Mouse (Mus musculus) ES-Bruce4 (cell line): ENCODE data around the gene Iffo1. TPM values are rescaled to one million over a fixed set of nuclear protein-coding genes. Genes with fewer than 3 reads are reported as not detected.
A peak's percentile ranks its signal among the peaks of the same experiment; 100 is the strongest.

Experiments
- H3K27ac ChIP-seq: 2 replicates; pipeline ENCODE4 v1.5.1; 2012; ENCODE audit warnings: low read length, inconsistent platforms; ENCODE audit not compliant: insufficient read depth
- H3K27me3 ChIP-seq: 2 replicates; pipeline ENCODE4 v1.6.1; 2012; ENCODE audit warnings: mild to moderate bottlenecking, low read length, inconsistent platforms; ENCODE audit not compliant: control insufficient read depth, poor library complexity, insufficient read depth, severe bottlenecking
- H3K36me3 ChIP-seq: 2 replicates; pipeline ENCODE4 v1.6.1; 2012; ENCODE audit warnings: inconsistent platforms, mild to moderate bottlenecking, low read length, moderate library complexity; ENCODE audit not compliant: control insufficient read depth, poor library complexity, insufficient read depth, severe bottlenecking
- H3K4me1 ChIP-seq: one replicate; pipeline ENCODE4 v1.8.1; 2011; ENCODE audit warnings: low read length; ENCODE audit not compliant: control insufficient read depth, insufficient read depth
- H3K4me3 ChIP-seq: 2 replicates; pipeline ENCODE4 v1.5.1; 2011; ENCODE audit warnings: low read depth, mild to moderate bottlenecking, low read length
- H3K9ac ChIP-seq: 2 replicates; pipeline ENCODE4 v1.6.1; 2012; ENCODE audit warnings: low read depth, mild to moderate bottlenecking, inconsistent platforms; ENCODE audit not compliant: poor library complexity, severe bottlenecking
- H3K9me3 ChIP-seq: replicated peaks from 2 replicates; pipeline ENCODE4 v1.6.1; 2012; ENCODE audit warnings: mild to moderate bottlenecking, low read length, inconsistent platforms; ENCODE audit not compliant: control insufficient read depth, poor library complexity, insufficient read depth, severe bottlenecking
- CTCF ChIP-seq: IDR thresholded peaks from one replicate; pipeline ENCODE4 v1.8.1; 2011; ENCODE audit warnings: low read depth, low read length
- EP300 ChIP-seq: IDR thresholded peaks from 2 replicates; pipeline ENCODE4 v1.6.1; 2011; ENCODE audit warnings: low read depth, low read length; ENCODE audit not compliant: insufficient read depth
- POLR2A ChIP-seq: IDR thresholded peaks from one replicate; pipeline ENCODE4 v1.8.1; 2011; ENCODE audit warnings: low read length; ENCODE audit not compliant: insufficient read depth
- polyA plus RNA-seq: library from polyadenylated mRNA; stranded (reverse); fragments of >200 nt; gene quantifications from 2 replicates; pipeline ENCODE4 v1.2.4, GENCODE M21; 2011; ENCODE audit warnings: low read depth; ENCODE audit not compliant: missing spikeins, insufficient read depth, insufficient read length

Gene Iffo1
- polyA plus RNA-seq, 1 experiment: 8.3 TPM

- Histone ChIP-seq H3K27ac (peak overlapping the region; percentile 76), H3K4me1 (peaks cover 3% of the 10 kb centered on the region), H3K27me3 (no peaks in the 10 kb centered on the region), H3K4me3 (peak overlapping the region; percentile 90), H3K9me3 (no peaks in the 10 kb centered on the region), H3K36me3 (peaks cover 52% of the 10 kb centered on the region), H3K9ac (peak overlapping the region; percentile 59)
- no peak for TF ChIP-seq CTCF
- no peak for TF ChIP-seq POLR2A
- TF ChIP-seq EP300: no peak
Measured at GRCm38 (mm10) chr6:125190816-125191215, 45.8 kb downstream of the Iffo1 start.

- H3K27me3 ChIP-seq: no peaks in the 10 kb centered on the region
- peak within 1 kb of the TSS; percentile 97 for H3K4me3 ChIP-seq
- H3K36me3 ChIP-seq: peaks cover 45% of the 10 kb centered on the region
- no peak for TF ChIP-seq CTCF
- TF ChIP-seq POLR2A: no peak
- TF ChIP-seq EP300: no peak
- peak within 1 kb of the TSS; percentile 98 for H3K27ac ChIP-seq
- no peaks in the 10 kb centered on the region for H3K9me3 ChIP-seq
- peaks cover 3% of the 10 kb centered on the region for H3K4me1 ChIP-seq
- H3K9ac ChIP-seq: peak within 1 kb of the TSS; percentile 89
Measured at GRCm38 (mm10) chr6:125191332-125192015, 46.4 kb downstream of the Iffo1 start, which contains the start of the genes Ncapd2 and Mrpl51. Gene Ncapd2, minus strand, starts transcription at chr6:125191701. Gene Mrpl51, plus strand, starts transcription at chr6:125191801.

GRCm38 (mm10) chr6:125192016-125192714 is 47.1 kb downstream of the Iffo1 start:
- Histone ChIP-seq H3K4me3 (peak overlapping the region; percentile 97), H3K36me3 (peaks cover 38% of the 10 kb centered on the region), H3K27ac (peak overlapping the region; percentile 98), H3K9me3 (no peaks in the 10 kb centered on the region), H3K27me3 (no peaks in the 10 kb centered on the region), H3K9ac (peak overlapping the region; percentile 89), H3K4me1 (peaks cover 3% of the 10 kb centered on the region)
- TF ChIP-seq POLR2A (no peak), CTCF (no peak), EP300 (0 out of 2 replicates have a peak, but pooled peaks have one; percentile 23)

GRCm38 (mm10) chr6:125192841-125193240 is 47.8 kb downstream of the Iffo1 start:
- Histone ChIP-seq H3K27ac (0 out of 2 replicates have a peak overlapping the region, but pooled peaks have one; percentile 34), H3K9me3 (no peaks in the 10 kb centered on the region), H3K9ac (peak overlapping the region; percentile 89), H3K4me3 (peak overlapping the region; percentile 97), H3K27me3 (no peaks in the 10 kb centered on the region), H3K36me3 (peaks cover 32% of the 10 kb centered on the region), H3K4me1 (peaks cover 3% of the 10 kb centered on the region)
- TF ChIP-seq POLR2A: no peak
- no peak for TF ChIP-seq CTCF
- no peak for TF ChIP-seq EP300

GRCm38 (mm10) chr6:125193390-125193789 is 48.3 kb downstream of the Iffo1 start:
- Histone ChIP-seq H3K9ac (0 out of 2 replicates have a peak overlapping the region, but pooled peaks have one; percentile 20), H3K4me3 (no peak overlapping the region), H3K36me3 (peaks cover 27% of the 10 kb centered on the region), H3K9me3 (no peaks in the 10 kb centered on the region), H3K27me3 (no peaks in the 10 kb centered on the region), H3K4me1 (peaks cover 3% of the 10 kb centered on the region), H3K27ac (no peak overlapping the region)
- TF ChIP-seq EP300: no peak
- TF ChIP-seq POLR2A: no peak
- no peak for TF ChIP-seq CTCF

- Histone ChIP-seq H3K9me3 (no peaks in the 10 kb centered on the region), H3K27ac (peak overlapping the region; percentile 76), H3K4me1 (peaks cover 3% of the 10 kb centered on the region), H3K36me3 (peaks cover 16% of the 10 kb centered on the region), H3K9ac (no peak overlapping the region), H3K27me3 (no peaks in the 10 kb centered on the region), H3K4me3 (no peak overlapping the region)
- TF ChIP-seq EP300: no peak
- TF ChIP-seq POLR2A: no peak
- TF ChIP-seq CTCF: no peak
Measured at GRCm38 (mm10) chr6:125195541-125196075, 50.6 kb downstream of the Iffo1 start.
